Comparison of ENCODE assay signal across 8 mouse cellular contexts in the genomic region with DNA sequence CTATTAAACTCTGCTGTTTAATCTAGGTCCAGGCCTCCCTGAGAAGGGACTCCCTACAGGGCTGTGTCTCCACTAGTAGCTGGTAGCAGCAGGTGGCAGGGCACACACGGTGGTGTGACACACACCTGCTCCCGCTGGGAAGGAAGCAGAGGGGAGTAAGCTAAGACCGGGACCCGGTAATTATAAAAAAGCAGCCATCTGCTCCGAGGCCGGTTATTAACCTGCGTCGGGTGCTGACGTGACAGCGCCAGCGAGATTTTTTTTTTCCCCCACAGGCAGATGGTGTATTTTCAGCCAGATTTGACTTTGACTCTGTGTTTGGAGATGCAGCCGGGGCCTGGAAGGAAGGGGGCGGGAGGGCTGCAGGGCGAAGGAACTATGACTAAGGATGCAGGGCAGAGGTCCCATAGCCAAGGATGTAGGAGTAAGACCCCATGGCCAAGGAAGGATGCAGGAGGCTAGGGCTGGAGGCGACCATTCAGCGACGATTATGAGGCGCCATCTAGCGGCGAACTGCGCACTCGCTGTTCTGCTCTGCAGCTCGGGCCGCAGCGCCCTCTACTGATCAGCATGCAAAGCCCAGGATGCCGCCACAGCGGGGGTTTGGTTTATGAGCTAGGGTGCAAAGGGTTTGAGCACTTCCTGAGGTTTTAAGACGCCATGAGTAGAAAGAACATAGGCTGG. TPM values are rescaled to one million over a fixed set of nuclear protein-coding genes. Genes with fewer than 3 reads are reported as not detected.
A peak's percentile ranks its signal among the peaks of the same experiment; 100 is the strongest.
DNase-seq lines count a peak whose midpoint lies in the region; ATAC-seq and TF ChIP-seq lines count a peak whose summit lies in the region.

No protein-coding gene starts in this region.

- peak; percentile 92 for ATAC-seq in hindbrain, embryonic 11.5 days (ENCODE audit: low FRiP score)
- peak; percentile 93 for ATAC-seq in lung, embryonic 16.5 days (ENCODE audit: low read depth)

- no peaks in the 10 kb centered on the region for H3K36me3 ChIP-seq in hindbrain, embryonic 11.5 days (ENCODE audit: control insufficient read depth, insufficient read depth, low read length)
- H3K36me3 ChIP-seq in lung, embryonic 16.5 days (ENCODE audit: control insufficient read depth, insufficient read depth, low read length) = no peaks in the 10 kb centered on the region
- no peaks in the 10 kb centered on the region for H3K36me3 ChIP-seq in thymus, adult 2 months (ENCODE audit: control insufficient read depth, insufficient read depth, low read length)

- H3K9ac ChIP-seq in hindbrain, embryonic 11.5 days (ENCODE audit: low read depth, low read length) = no peak overlapping the region
- no peak overlapping the region for H3K9ac ChIP-seq in lung, embryonic 16.5 days (ENCODE audit: low read length)

- peak; percentile 100 for TF ChIP-seq CTCF in thymus, adult 2 months (IDR thresholded peaks at IDR 0.05; ENCODE audit: borderline replicate concordance, control insufficient read depth, extremely low read depth, insufficient read depth, low read length, poor library complexity)

- H3K4me2 ChIP-seq in hindbrain, embryonic 11.5 days (replicated peaks; ENCODE audit: low read depth, low read length) = peak overlapping the region; percentile 37
- peak overlapping the region; percentile 38; the same call in 1 of the 2 replicates for H3K4me2 ChIP-seq in lung, embryonic 16.5 days (ENCODE audit: low read depth, low read length)

- peak; percentile 85 for DNase-seq in MN1 (ENCODE audit: low spot score)
- peak; percentile 94 for DNase-seq in cerebellum, adult 8-10 months
- peak; percentile 61 to 93 for DNase-seq in frontal cortex, adult 2 months (ENCODE audit: extremely low spot score in 1 of 2, low spot score in 1 of 2)
- peak; percentile 94 for DNase-seq in hindbrain, embryonic 11.5 days (ENCODE audit: low spot score)
- DNase-seq in layer of hippocampus, adult 9-11 months = peak; percentile 79
- DNase-seq in ovary, adult 18-20 months (ENCODE audit: low spot score) = peak; percentile 40
- peak; percentile 91 for DNase-seq in thymus, adult 2 months

- no peaks in the 10 kb centered on the region; the same call in 1 of the 2 replicates for H3K4me1 ChIP-seq in hindbrain, embryonic 11.5 days (replicated peaks; ENCODE audit: control insufficient read depth, insufficient read depth, low read length)
- 0 out of 2 replicates have a peak, but pooled peaks cover 3% of the 10 kb centered on the region for H3K4me1 ChIP-seq in lung, embryonic 16.5 days (replicated peaks; ENCODE audit: control insufficient read depth, insufficient read depth, low read length)
- peaks cover 4% of the 10 kb centered on the region; the same call in 1 of the 2 replicates for H3K4me1 ChIP-seq in thymus, adult 2 months (replicated peaks; ENCODE audit: control insufficient read depth, insufficient read depth, low read length)

- H3K27ac ChIP-seq in hindbrain, embryonic 11.5 days (ENCODE audit: low read depth, low read length) = no peak overlapping the region
- no peak overlapping the region for H3K27ac ChIP-seq in lung, embryonic 16.5 days (ENCODE audit: low read length)
- H3K27ac ChIP-seq in thymus, adult 2 months (ENCODE audit: control insufficient read depth, insufficient read depth, low read length) = no peak overlapping the region

- no peaks in the 10 kb centered on the region for H3K9me3 ChIP-seq in hindbrain, embryonic 11.5 days (ENCODE audit: control insufficient read depth, low read length)
- no peaks in the 10 kb centered on the region for H3K9me3 ChIP-seq in lung, embryonic 16.5 days (ENCODE audit: control insufficient read depth, low read length)

- WGBS in hindbrain, embryonic 11.5 days = 4% methylated on average over 28 of the region's 28 CpGs
- 4% methylated on average over 28 of the region's 28 CpGs for WGBS in lung, embryonic 16.5 days
- WGBS in thymus, adult 2 months = 2% methylated on average over 28 of the region's 28 CpGs

- no peaks in the 10 kb centered on the region for H3K27me3 ChIP-seq in hindbrain, embryonic 11.5 days (ENCODE audit: control insufficient read depth, insufficient read depth, low read length)
- no peaks in the 10 kb centered on the region for H3K27me3 ChIP-seq in lung, embryonic 16.5 days (ENCODE audit: control insufficient read depth, insufficient read depth, low read depth, low read length)
- H3K27me3 ChIP-seq in thymus, adult 2 months (ENCODE audit: control insufficient read depth, insufficient read depth, low read length) = no peaks in the 10 kb centered on the region

- H3K4me3 ChIP-seq in hindbrain, embryonic 11.5 days (ENCODE audit: low read depth, low read length) = peak overlapping the region; percentile 15; the same call in 1 of the 2 replicates
- no peak overlapping the region for H3K4me3 ChIP-seq in lung, embryonic 16.5 days (ENCODE audit: low read length)
- H3K4me3 ChIP-seq in thymus, adult 2 months (ENCODE audit: control insufficient read depth, insufficient read depth, low read length) = no peak overlapping the region

- no peak for TF ChIP-seq POLR2A in thymus, adult 2 months (IDR thresholded peaks at IDR 0.05; ENCODE audit: control insufficient read depth, extremely low read depth, insufficient read depth, low read length, poor library complexity)

RNA-seq across cellular contexts. Expression of a gene that starts 17.7 kb away (rescaled TPM):
- 25.9 and 26.7 TPM in 2 replicates for polyA plus RNA-seq in frontal cortex, adult 2 months (2012; rRNA removed)
- 14.7 and 18.5 TPM in 2 replicates for polyA plus RNA-seq in hindbrain, embryonic 11.5 days (2014; fragmentation: Nextera tagmentation; extraction: Ambion mirVana)
- 18.7 and 18.9 TPM in 2 replicates for polyA plus RNA-seq in lung, embryonic 16.5 days (2015; fragmentation: Nextera tagmentation; extraction: Ambion mirVana)
- 30.9 and 44.8 TPM in 2 replicates for polyA plus RNA-seq in thymus, adult 2 months (2012; rRNA removed)

RNA-seq across cellular contexts. Expression of a gene that starts 27.1 kb away (rescaled TPM):
- 1.4 and 1.8 TPM in 2 replicates for polyA plus RNA-seq in frontal cortex, adult 2 months (2012; rRNA removed)
- polyA plus RNA-seq in hindbrain, embryonic 11.5 days (2014; fragmentation: Nextera tagmentation; extraction: Ambion mirVana) = 1.6 and 1.9 TPM in 2 replicates
- 5.6 and 6.6 TPM in 2 replicates for polyA plus RNA-seq in lung, embryonic 16.5 days (2015; fragmentation: Nextera tagmentation; extraction: Ambion mirVana)
- 5.8 and 6.2 TPM in 2 replicates for polyA plus RNA-seq in thymus, adult 2 months (2012; rRNA removed)

Comparison
In these comparisons a context has a peak if more than half of its experiments do, and no peak if none do; other contexts are left out.
1. DNase-seq: peak in every context shown above with its lines; median percentile 94 in cerebellum, adult 8-10 months; 94 in hindbrain, embryonic 11.5 days; 91 in thymus, adult 2 months; 85 in MN1; 79 in layer of hippocampus, adult 9-11 months; 77 in frontal cortex, adult 2 months; 40 in ovary, adult 18-20 months.